Mouse (Mus musculus) heart, adult 2 months (tissue): ENCODE measurements at regions not wholly inside any gene's neighbourhood (a gene's known extent, or its start where the extent isn't known, plus 50 kb on each side); places are given as distances from the start of the nearest gene placed in this dataset.

Source experiments
- DNase-seq, 2 experiments: peaks; one replicate each; pipeline ENCODE4 v3.0.0; 2021
- H3K27ac ChIP-seq: fragments of 200-600 bp; 2 replicates; pipeline ENCODE4 v1.8.1; 2022
- H3K27me3 ChIP-seq: fragments of 200-500 bp; 2 replicates; pipeline ENCODE4 v1.6.1; 2012; ENCODE audit warnings: mild to moderate bottlenecking, low read length, inconsistent platforms, mixed read lengths; ENCODE audit not compliant: control insufficient read depth, insufficient read depth
- H3K36me3 ChIP-seq: fragments of 200-500 bp; 2 replicates; pipeline ENCODE4 v1.6.1; 2012; ENCODE audit warnings: low read length, inconsistent platforms; ENCODE audit not compliant: control insufficient read depth, insufficient read depth
- H3K4me1 ChIP-seq: fragments of 200-500 bp; 2 replicates; pipeline ENCODE4 v1.6.1; 2011; ENCODE audit warnings: low read length; ENCODE audit not compliant: control insufficient read depth, insufficient read depth
- H3K4me3 ChIP-seq: fragments of 200-600 bp; 2 replicates; pipeline ENCODE4 v1.8.1; 2022
- H3K79me2 ChIP-seq: fragments of 200-500 bp; replicated peaks from 2 replicates; pipeline ENCODE4 v1.6.1; 2012; ENCODE audit warnings: mild to moderate bottlenecking, inconsistent platforms, low read length, moderate library complexity, mixed read lengths; ENCODE audit not compliant: control insufficient read depth, insufficient read depth
- H3K9ac ChIP-seq: fragments of 200-500 bp; 2 replicates; pipeline ENCODE4 v1.6.1; 2012; ENCODE audit warnings: low read depth, mild to moderate bottlenecking, control low read depth, inconsistent platforms, low read length, mixed read lengths
- CTCF ChIP-seq: fragments of 200-600 bp; IDR thresholded peaks from 2 replicates; pipeline ENCODE4 v1.8.1; 2022; ENCODE audit warnings: antibody characterized with exemption, mild to moderate bottlenecking, moderate library complexity
- EP300 ChIP-seq: fragments of 200-500 bp; IDR thresholded peaks from 2 replicates; pipeline ENCODE4 v1.6.1; 2011; ENCODE audit warnings: low read depth, low read length, control low read depth; ENCODE audit not compliant: insufficient read depth
- POLR2A ChIP-seq: fragments of 200-500 bp; IDR thresholded peaks from 2 replicates; pipeline ENCODE4 v1.6.1; 2011; ENCODE audit warnings: mild to moderate bottlenecking, low read depth, low read length, control low read depth; ENCODE audit not compliant: insufficient read depth
- WGBS: fragments of 180-500 bp; shearing (Covaris S2); methylation state at CpG from one replicate; pipeline ENCODE4 v1.1.7; 2018; 5-methylcytosine and 5-hydroxymethylcytosine counted together
- intact Hi-C: fragments of 180-260 bp; cut with DNase I; formaldehyde crosslinking; loops from one replicate; pipeline ENCODE4 v1.15.1; 2025

DNA sequence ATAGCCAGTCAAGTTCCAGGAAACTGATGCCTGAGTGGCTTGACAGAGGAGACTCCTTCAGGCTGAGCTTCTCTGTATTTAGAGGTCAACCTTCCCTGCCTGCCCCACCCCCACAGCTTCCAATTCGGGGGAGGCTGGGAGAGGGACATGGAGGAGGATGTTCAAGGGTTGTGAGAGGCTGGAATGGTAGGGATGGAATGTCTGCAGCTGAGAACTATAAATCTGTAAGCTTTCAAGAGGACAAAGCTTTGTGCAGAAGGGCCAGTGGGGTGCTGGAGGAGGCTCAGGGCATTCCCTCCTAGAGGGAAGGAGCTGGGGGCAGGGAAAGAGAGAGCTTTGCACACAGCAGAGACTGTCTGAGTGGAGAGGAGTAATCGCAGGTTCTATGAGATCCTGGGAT, 123.4 kb upstream of the Ncam1 start:
- no peak for DNase-seq
- no peaks in the 10 kb centered on the region for H3K79me2 ChIP-seq
- no peaks in the 10 kb centered on the region for H3K4me1 ChIP-seq
- no peak for TF ChIP-seq CTCF
- TF ChIP-seq POLR2A, result no peak
- H3K27me3 ChIP-seq, result no peaks in the 10 kb centered on the region
- WGBS, result 50% methylated on average over 2 of the region's 2 CpGs
- H3K4me3 ChIP-seq, result no peak overlapping the region
- H3K36me3 ChIP-seq, result no peaks in the 10 kb centered on the region
- no peak overlapping the region for H3K9ac ChIP-seq
- no peak overlapping the region for H3K27ac ChIP-seq
- intact Hi-C loops, result no loop called here

DNA sequence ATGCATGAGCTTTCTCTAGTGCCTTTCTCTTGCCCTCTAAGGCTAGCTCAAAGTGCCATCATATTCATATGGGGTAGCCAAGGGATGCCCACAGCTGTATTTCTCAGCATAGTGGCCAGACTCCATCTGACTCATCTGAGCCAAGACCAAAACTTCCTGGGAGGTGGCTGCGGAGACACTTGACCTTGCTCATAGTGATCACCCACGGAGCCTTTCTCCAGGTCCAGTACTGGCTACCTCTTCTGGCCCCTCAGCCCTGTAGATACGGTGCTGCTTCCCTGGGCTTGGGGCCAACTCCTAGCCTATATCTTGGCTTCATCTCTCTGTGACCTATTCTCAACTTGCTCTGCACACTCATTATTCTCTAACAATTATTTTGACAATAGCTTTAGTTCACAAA, 122.6 kb upstream of the Ncam1 start:
- DNase-seq, result no peak
- WGBS, result 51% methylated on average over 3 of the region's 3 CpGs
- TF ChIP-seq CTCF (no peak), EP300 (no peak)
- no peak overlapping the region for H3K27ac ChIP-seq
- no peaks in the 10 kb centered on the region for H3K36me3 ChIP-seq
- no peak overlapping the region for H3K9ac ChIP-seq
- H3K27me3 ChIP-seq, result no peaks in the 10 kb centered on the region
- no peaks in the 10 kb centered on the region for H3K4me1 ChIP-seq
- intact Hi-C loops, result no loop called here
- no peak overlapping the region for H3K4me3 ChIP-seq
- H3K79me2 ChIP-seq, result no peaks in the 10 kb centered on the region

DNA sequence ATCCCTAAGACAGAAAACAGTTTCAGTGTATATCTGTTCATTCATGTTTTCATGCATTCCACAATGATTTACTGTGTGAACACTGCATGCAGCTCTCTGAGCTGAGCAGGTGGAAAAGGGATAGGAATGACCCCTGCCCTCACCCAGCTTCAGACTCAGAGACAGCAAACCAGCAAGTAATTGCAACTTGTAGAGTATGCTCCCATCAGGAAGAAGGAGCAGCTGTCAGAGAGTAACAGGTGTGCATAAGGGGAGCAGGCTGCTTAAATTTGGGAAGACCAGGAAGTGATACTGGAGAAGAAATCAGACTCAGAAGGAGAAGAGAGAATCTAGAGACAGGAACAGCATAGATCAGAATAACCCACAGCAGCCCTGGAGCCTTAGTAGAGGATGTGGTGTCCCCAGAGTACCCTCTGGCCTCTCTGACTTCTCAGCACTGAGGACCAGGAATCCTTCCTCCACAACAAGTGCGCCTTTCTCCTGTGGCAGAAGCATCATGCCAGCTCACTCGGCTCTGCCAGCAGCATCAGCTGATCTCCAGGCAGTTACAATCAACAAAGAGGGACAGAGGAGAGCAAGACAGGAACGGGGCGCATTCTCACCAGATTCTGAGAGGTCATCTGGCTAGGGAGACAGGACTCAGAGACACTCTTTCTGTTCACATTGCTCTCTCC, 116.5 kb upstream of the Ncam1 start:
- Histone ChIP-seq H3K36me3 (no peaks in the 10 kb centered on the region), H3K4me3 (no peak overlapping the region), H3K27me3 (no peaks in the 10 kb centered on the region), H3K79me2 (no peaks in the 10 kb centered on the region), H3K4me1 (no peaks in the 10 kb centered on the region; the same call in 1 of the 2 replicates), H3K27ac (no peak overlapping the region), H3K9ac (no peak overlapping the region)
- DNase-seq, result no peak
- TF ChIP-seq POLR2A (no peak), CTCF (no peak), EP300 (no peak)
- WGBS, result 54% methylated on average over 4 of the region's 4 CpGs
- intact Hi-C loops, result no loop called here

DNA sequence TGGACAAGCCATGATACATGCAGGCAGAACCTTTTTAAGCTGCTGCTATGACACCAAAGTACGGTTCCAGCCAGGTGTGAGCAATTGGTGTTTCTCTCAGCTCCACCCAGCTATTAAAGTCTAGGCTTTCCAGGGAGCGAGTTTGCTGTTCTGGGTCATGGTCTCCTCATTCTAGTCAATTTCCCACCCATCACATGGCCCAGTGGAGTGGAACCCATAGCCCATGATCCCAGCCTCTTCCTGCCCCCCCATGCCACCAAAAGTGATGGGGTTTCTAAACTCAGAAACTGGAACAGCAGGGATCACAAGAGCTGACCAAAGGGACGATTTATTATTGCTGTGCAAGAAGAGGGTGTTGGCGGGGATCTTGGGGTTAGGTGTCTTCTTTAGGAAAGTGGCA, 115.0 kb upstream of the Ncam1 start:
- Histone ChIP-seq H3K79me2 (no peaks in the 10 kb centered on the region), H3K4me3 (no peak overlapping the region), H3K9ac (no peak overlapping the region), H3K27me3 (no peaks in the 10 kb centered on the region), H3K4me1 (no peaks in the 10 kb centered on the region; the same call in 1 of the 2 replicates), H3K27ac (no peak overlapping the region), H3K36me3 (no peaks in the 10 kb centered on the region)
- no peak for DNase-seq
- 85% methylated on average over 4 of the region's 4 CpGs for WGBS
- TF ChIP-seq CTCF (no peak), POLR2A (no peak), EP300 (no peak)
- intact Hi-C loops, result no loop called here

- intact Hi-C loops, result no loop called here
- TF ChIP-seq POLR2A, result no peak
- TF ChIP-seq EP300, result no peak
- TF ChIP-seq CTCF, result no peak
- H3K27ac ChIP-seq, result no peak overlapping the region
- no peaks in the 10 kb centered on the region for H3K27me3 ChIP-seq
- no peak overlapping the region for H3K4me3 ChIP-seq
- no peak overlapping the region for H3K9ac ChIP-seq
- 92% methylated on average over 1 of the region's 1 CpGs for whole genome bisulfite sequencing
- DNase-seq, result no peak
- H3K36me3 ChIP-seq, result no peaks in the 10 kb centered on the region
- no peaks in the 10 kb centered on the region; the same call in 1 of the 2 replicates for H3K4me1 ChIP-seq
- no peaks in the 10 kb centered on the region for H3K79me2 ChIP-seq
These were observed 113.6 kb upstream of the Ncam1 start for GRCm38 (mm10) chr9:49912306-49912705.

DNA sequence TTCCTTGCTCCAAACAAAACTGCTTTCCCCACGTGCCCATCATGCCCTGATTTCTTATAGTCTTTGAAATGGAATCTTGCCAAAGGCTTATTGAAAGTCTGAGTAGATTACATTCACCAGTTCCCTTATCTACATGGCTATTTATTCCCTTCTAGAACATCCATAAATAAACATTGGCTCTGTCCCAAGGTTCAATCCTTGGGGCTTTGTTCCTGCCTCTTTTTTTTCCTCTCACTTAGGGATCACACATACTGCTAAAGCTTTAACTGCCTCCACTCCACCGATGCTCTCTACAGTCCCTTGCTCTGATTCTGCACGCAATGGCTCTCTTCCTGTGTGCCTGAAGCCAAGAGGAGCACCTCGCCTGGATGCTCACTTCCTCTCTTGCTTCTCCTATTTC, 107.6 kb upstream of the Ncam1 start:
- H3K4me3 ChIP-seq, result no peak overlapping the region
- 9% methylated on average over 4 of the region's 4 CpGs for WGBS
- H3K27me3 ChIP-seq, result no peaks in the 10 kb centered on the region
- H3K79me2 ChIP-seq, result no peaks in the 10 kb centered on the region
- no peak for TF ChIP-seq CTCF
- no peak for TF ChIP-seq EP300
- TF ChIP-seq POLR2A, result no peak
- H3K4me1 ChIP-seq, result peaks cover 5% of the 10 kb centered on the region
- no peak overlapping the region; the same call in 1 of the 2 replicates for H3K9ac ChIP-seq
- H3K27ac ChIP-seq, result peak overlapping the region; percentile 45; the same call in 1 of the 2 replicates
- intact Hi-C loops, result no loop called here
- DNase-seq, result no peak
- H3K36me3 ChIP-seq, result no peaks in the 10 kb centered on the region
